Mouse (Mus musculus) hindbrain, embryonic 13.5 days (tissue): ENCODE results near the gene Zfp934. TPM values are rescaled to one million over a fixed set of nuclear protein-coding genes. Genes with fewer than 3 reads are reported as not detected.
"Not testable (repeated sequence)": the region's sequence is repeated elsewhere in the genome, so short reads cannot be mapped to it uniquely, and the experiment has no call there.

Experiments
- ATAC-seq: fragments of 200-750 bp; cut with Nextera tagmentation; 2 replicates; pipeline ENCODE4 v1.8.0; 2017; ENCODE audit warnings: moderate TSS enrichment; ENCODE audit not compliant: low FRiP score
- H3K27ac ChIP-seq: fragments of 300-500 bp; sonication (generic); 2 replicates; pipeline ENCODE4 v1.5.1; 2015; ENCODE audit warnings: inconsistent platforms, mild to moderate bottlenecking, moderate library complexity
- H3K27me3 ChIP-seq: fragments of 300-500 bp; sonication (generic); 2 replicates; pipeline ENCODE4 v1.6.1; 2015; ENCODE audit warnings: mild to moderate bottlenecking, inconsistent platforms
- H3K36me3 ChIP-seq: fragments of 300-500 bp; sonication (generic); 2 replicates; pipeline ENCODE4 v1.6.1; 2015; ENCODE audit warnings: mild to moderate bottlenecking, inconsistent platforms
- H3K4me1 ChIP-seq: fragments of 300-500 bp; sonication (generic); replicated peaks from 2 replicates; pipeline ENCODE4 v1.6.1; 2015; ENCODE audit warnings: inconsistent platforms
- H3K4me2 ChIP-seq: fragments of 300-500 bp; sonication (generic); 2 replicates; pipeline ENCODE4 v1.6.1; 2015; ENCODE audit warnings: inconsistent platforms, mild to moderate bottlenecking, moderate library complexity
- H3K4me3 ChIP-seq: fragments of 300-500 bp; sonication (generic); 2 replicates; pipeline ENCODE4 v1.5.1; 2015; ENCODE audit warnings: mild to moderate bottlenecking, inconsistent platforms
- H3K9ac ChIP-seq: fragments of 300-500 bp; sonication (generic); 2 replicates; pipeline ENCODE4 v1.6.1; 2015; ENCODE audit warnings: mild to moderate bottlenecking, inconsistent platforms
- H3K9me3 ChIP-seq: fragments of 300-500 bp; sonication (generic); 2 replicates; pipeline ENCODE4 v1.6.1; 2016; ENCODE audit warnings: inconsistent platforms
- WGBS: fragments of 180-500 bp; shearing (Covaris S2); methylation state at CpG from one replicate; pipeline ENCODE4 v1.1.7; 2015; 5-methylcytosine and 5-hydroxymethylcytosine counted together
- polyA plus RNA-seq: library from polyadenylated mRNA; unstranded; fragments of >200 nt; fragmentation: Nextera tagmentation; extraction: Ambion mirVana; gene quantifications from 2 replicates; pipeline ENCODE4 v1.2.1, GENCODE M21; 2015

The Zfp934 gene
- 12.9 and 14.4 TPM in 2 replicates for polyA plus RNA-seq

GRCm38 (mm10) chr13:62571099-62571498 is at the start of gene Zfp934:
TSS of gene Zfp934 (minus strand) at chr13:62571199.
- not testable (repeated sequence) for H3K4me3 ChIP-seq, H3K27ac ChIP-seq, H3K9ac ChIP-seq, H3K9me3 ChIP-seq, H3K4me2 ChIP-seq, H3K27me3 ChIP-seq, H3K36me3 ChIP-seq, H3K4me1 ChIP-seq, ATAC-seq
- WGBS: 94% methylated on average over 4 of the region's 6 CpGs

GRCm38 (mm10) chr13:62617449-62617848 is 46.5 kb upstream of the Zfp934 start:
- peaks cover 18% of the 10 kb centered on the region for H3K9me3 ChIP-seq
- not testable (repeated sequence) for H3K9ac ChIP-seq, H3K4me2 ChIP-seq, H3K36me3 ChIP-seq, ATAC-seq, H3K4me3 ChIP-seq, H3K4me1 ChIP-seq, H3K27ac ChIP-seq, H3K27me3 ChIP-seq
- 94% methylated on average over 4 of the region's 4 CpGs for WGBS

DNA sequence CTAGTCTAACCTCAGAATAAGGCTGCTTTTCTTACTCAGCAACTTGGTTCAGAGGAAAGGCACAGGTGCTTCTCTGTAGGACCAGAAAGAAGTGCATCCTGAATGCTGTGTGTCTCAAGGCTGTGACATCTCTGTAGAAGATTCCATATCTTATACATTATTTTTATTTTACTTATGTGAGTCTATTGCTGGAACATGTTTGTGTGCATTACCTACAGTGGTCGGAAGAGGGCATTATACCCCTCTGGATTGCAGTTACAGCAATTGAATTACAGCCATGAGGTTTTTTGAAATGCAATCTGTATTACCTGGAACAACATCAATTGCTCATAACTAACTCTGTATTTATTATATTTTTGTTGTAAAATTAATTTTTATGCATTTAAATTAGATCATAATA is 9.3 kb downstream of the Zfp934 start:
- not testable (repeated sequence) for ATAC-seq, H3K27ac ChIP-seq, H3K27me3 ChIP-seq, H3K9me3 ChIP-seq, H3K9ac ChIP-seq, H3K4me2 ChIP-seq, H3K4me3 ChIP-seq, H3K4me1 ChIP-seq, H3K36me3 ChIP-seq
- 25% methylated on average over 1 of the region's 1 CpGs for WGBS

- peak; percentile 46; the same call in 1 of the 2 replicates for ATAC-seq
- peaks cover 17% of the 10 kb centered on the region for H3K36me3 ChIP-seq
- H3K4me1 ChIP-seq, H3K27ac ChIP-seq, H3K27me3 ChIP-seq: not testable (repeated sequence)
- peaks cover 19% of the 10 kb centered on the region for H3K9me3 ChIP-seq
- peak within 1 kb of the TSS; percentile 68 for H3K9ac ChIP-seq
- peak within 1 kb of the TSS; percentile 51 for H3K4me2 ChIP-seq
- peak within 1 kb of the TSS; percentile 48 for H3K4me3 ChIP-seq
- 4% methylated on average over 27 of the region's 27 CpGs for WGBS
These were observed 12.5 kb downstream of the Zfp934 start, which contains the start of gene Zfp935 for GRCm38 (mm10) chr13:62558189-62559110. TSS of gene Zfp935 (minus strand) at chr13:62558511.

GRCm38 (mm10) chr13:62530129-62530528 is 40.9 kb downstream of the Zfp934 start:
- ATAC-seq, H3K27ac ChIP-seq, H3K4me1 ChIP-seq, H3K4me2 ChIP-seq, H3K36me3 ChIP-seq, H3K9ac ChIP-seq, H3K27me3 ChIP-seq, H3K4me3 ChIP-seq: not testable (repeated sequence)
- H3K9me3 ChIP-seq: peaks cover 12% of the 10 kb centered on the region

GRCm38 (mm10) chr13:62510641-62511420 is 60.2 kb downstream of the Zfp934 start:
- H3K27me3 ChIP-seq, H3K4me3 ChIP-seq, H3K36me3 ChIP-seq, H3K4me1 ChIP-seq, H3K9ac ChIP-seq, ATAC-seq, H3K4me2 ChIP-seq, H3K27ac ChIP-seq: not testable (repeated sequence)
- peaks cover 11% of the 10 kb centered on the region for H3K9me3 ChIP-seq
- 86% methylated on average over 1 of the region's 1 CpGs for WGBS

- H3K9ac ChIP-seq, H3K4me3 ChIP-seq, H3K36me3 ChIP-seq, H3K4me2 ChIP-seq, H3K27ac ChIP-seq, H3K4me1 ChIP-seq, H3K27me3 ChIP-seq, H3K9me3 ChIP-seq, ATAC-seq: not testable (repeated sequence)
- 93% methylated on average over 8 of the region's 8 CpGs for WGBS
These were observed 98.3 kb downstream of the Zfp934 start for GRCm38 (mm10) chr13:62472661-62473060.

GRCm38 (mm10) chr13:62469947-62470346 is 101.1 kb downstream of the Zfp934 start:
- H3K9ac ChIP-seq, H3K9me3 ChIP-seq, H3K4me3 ChIP-seq, H3K4me2 ChIP-seq, H3K27ac ChIP-seq, H3K27me3 ChIP-seq, H3K4me1 ChIP-seq, H3K36me3 ChIP-seq, ATAC-seq: not testable (repeated sequence)

- 5% methylated on average over 28 of the region's 28 CpGs for WGBS
- peak within 1 kb of the TSS; percentile 74 for H3K9ac ChIP-seq
- H3K4me1 ChIP-seq, H3K27me3 ChIP-seq: not testable (repeated sequence)
- peak; percentile 100 for ATAC-seq
- peaks cover 15% of the 10 kb centered on the region for H3K36me3 ChIP-seq
- peak within 1 kb of the TSS; percentile 87 for H3K27ac ChIP-seq
- peak within 1 kb of the TSS; percentile 58 for H3K4me3 ChIP-seq
- peaks cover 14% of the 10 kb centered on the region for H3K9me3 ChIP-seq
- H3K4me2 ChIP-seq: peak within 1 kb of the TSS; percentile 45
These were observed 104.3 kb downstream of the Zfp934 start, which contains the start of gene Gm49359 for GRCm38 (mm10) chr13:62466424-62467334. TSS of gene Gm49359 (minus strand) at chr13:62466832.
